Mouse (Mus musculus) midbrain, embryonic 13.5 days (tissue): ENCODE results near the gene Napsa. TPM values are rescaled to one million over a fixed set of nuclear protein-coding genes. Genes with fewer than 3 reads are reported as not detected.

Experiments used
- ATAC-seq: fragments of 200-750 bp; cut with Nextera tagmentation; 2 replicates; pipeline ENCODE4 v1.8.0; 2017; ENCODE audit warnings: mild to moderate bottlenecking, moderate TSS enrichment, moderate library complexity
- H3K27ac ChIP-seq: fragments of 300-500 bp; sonication (generic); 2 replicates; pipeline ENCODE4 v1.5.1; 2015; ENCODE audit warnings: inconsistent platforms, mild to moderate bottlenecking, moderate library complexity
- H3K27me3 ChIP-seq: fragments of 300-500 bp; sonication (generic); 2 replicates; pipeline ENCODE4 v1.6.1; 2015; ENCODE audit warnings: mild to moderate bottlenecking, inconsistent platforms
- H3K36me3 ChIP-seq: fragments of 300-500 bp; sonication (generic); 2 replicates; pipeline ENCODE4 v1.6.1; 2015; ENCODE audit warnings: mild to moderate bottlenecking, inconsistent platforms
- H3K4me1 ChIP-seq: fragments of 300-500 bp; sonication (generic); replicated peaks from 2 replicates; pipeline ENCODE4 v1.6.1; 2015; ENCODE audit warnings: inconsistent platforms
- H3K4me2 ChIP-seq: fragments of 300-500 bp; sonication (generic); replicated peaks from 2 replicates; pipeline ENCODE4 v1.6.1; 2015; ENCODE audit warnings: moderate library complexity, mild to moderate bottlenecking, inconsistent platforms
- H3K4me3 ChIP-seq: fragments of 300-500 bp; sonication (generic); replicated peaks from 2 replicates; pipeline ENCODE4 v1.5.1; 2015; ENCODE audit warnings: mild to moderate bottlenecking, inconsistent platforms
- H3K9ac ChIP-seq: fragments of 300-500 bp; sonication (generic); replicated peaks from 2 replicates; pipeline ENCODE4 v1.6.1; 2015; ENCODE audit warnings: mild to moderate bottlenecking, inconsistent platforms
- H3K9me3 ChIP-seq: fragments of 300-500 bp; sonication (generic); 2 replicates; pipeline ENCODE4 v1.6.1; 2016; ENCODE audit warnings: mild to moderate bottlenecking, inconsistent platforms
- WGBS: fragments of 180-500 bp; shearing (Covaris S2); methylation state at CpG from one replicate; pipeline ENCODE4 v1.1.7; 2015; 5-methylcytosine and 5-hydroxymethylcytosine counted together
- microRNA-seq: library from miRNA; unstranded; fragments of <30 nt; microRNA quantifications from one replicate; pipeline ENCODE4, GENCODE M21; 2016
- polyA plus RNA-seq: library from polyadenylated mRNA; unstranded; fragments of >200 nt; fragmentation: Nextera tagmentation; extraction: Ambion mirVana; gene quantifications from 2 replicates; pipeline ENCODE4 v1.2.1, GENCODE M21; 2015

Napsa gene
- polyA plus RNA-seq, 1 experiment from 2014 or later: 1.3 TPM

- no peak for ATAC-seq
- Histone ChIP-seq H3K4me3 (no peak overlapping the region), H3K4me2 (no peak overlapping the region), H3K27ac (no peak overlapping the region), H3K27me3 (peaks cover 10% of the 10 kb centered on the region; the same call in 1 of the 2 replicates), H3K4me1 (peaks cover 4% of the 10 kb centered on the region; the same call in 1 of the 2 replicates), H3K9ac (no peak overlapping the region), H3K36me3 (no peaks in the 10 kb centered on the region), H3K9me3 (peaks cover 4% of the 10 kb centered on the region)
- WGBS: 64% methylated on average over 3 of the region's 3 CpGs
Observed at GRCm38 (mm10) chr7:44624543-44624826, 52.3 kb downstream of the Napsa start.

GRCm38 (mm10) chr7:44624828-44625227 is 52.6 kb downstream of the Napsa start:
- Histone ChIP-seq H3K4me1 (peaks cover 4% of the 10 kb centered on the region; the same call in 1 of the 2 replicates), H3K9me3 (peaks cover 4% of the 10 kb centered on the region), H3K27ac (no peak overlapping the region), H3K27me3 (peaks cover 10% of the 10 kb centered on the region; the same call in 1 of the 2 replicates), H3K4me2 (no peak overlapping the region), H3K36me3 (no peaks in the 10 kb centered on the region), H3K4me3 (no peak overlapping the region), H3K9ac (no peak overlapping the region)
- ATAC-seq: no peak
- WGBS: 65% methylated on average over 14 of the region's 14 CpGs

DNA sequence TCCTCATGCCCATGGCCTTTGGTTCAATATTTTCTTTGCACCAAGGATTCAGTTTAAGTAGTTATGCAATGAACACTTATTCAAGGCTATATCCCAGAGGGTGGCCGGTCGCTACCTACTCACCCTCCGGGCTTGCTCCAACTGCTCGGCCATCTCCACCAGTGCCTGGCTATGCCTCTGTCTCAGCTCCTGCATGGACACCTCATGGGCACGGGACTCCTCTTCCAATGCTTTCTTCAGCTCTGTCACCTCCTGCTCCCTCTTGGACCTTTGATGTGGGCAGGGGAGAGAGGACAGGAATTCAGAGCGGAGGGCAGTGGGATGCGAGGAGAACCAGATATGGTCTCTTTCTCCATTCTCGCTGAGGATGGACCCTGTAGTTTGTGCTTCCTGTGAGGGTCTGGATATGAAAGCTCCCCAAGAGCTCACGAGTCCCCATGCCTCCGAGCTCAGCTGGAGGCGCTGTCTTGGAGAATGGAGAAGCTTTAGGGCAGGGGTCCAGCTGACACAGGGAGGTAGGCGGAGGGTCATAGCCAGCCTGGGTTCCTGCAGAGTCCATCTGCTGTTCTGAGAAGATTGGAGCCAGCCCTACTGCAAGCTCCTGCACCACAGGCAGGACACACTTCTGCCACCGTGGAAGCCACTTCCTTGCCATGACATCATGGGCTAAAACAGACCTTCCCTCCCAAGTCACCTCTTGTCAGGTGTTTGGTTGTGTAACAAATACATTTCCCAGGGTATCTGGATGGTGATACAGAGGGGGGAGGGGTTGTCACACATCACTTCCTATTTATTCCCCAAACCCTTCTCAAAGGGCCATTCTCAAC is 53.3 kb downstream of the Napsa start:
- H3K9ac ChIP-seq: no peak overlapping the region
- peaks cover 10% of the 10 kb centered on the region; the same call in 1 of the 2 replicates for H3K27me3 ChIP-seq
- no peak overlapping the region for H3K27ac ChIP-seq
- no peaks in the 10 kb centered on the region for H3K9me3 ChIP-seq
- no peak overlapping the region for H3K4me2 ChIP-seq
- H3K4me3 ChIP-seq: no peak overlapping the region
- no peak for ATAC-seq
- 90% methylated on average over 13 of the region's 13 CpGs for WGBS
- peaks cover 4% of the 10 kb centered on the region; the same call in 1 of the 2 replicates for H3K4me1 ChIP-seq
- H3K36me3 ChIP-seq: no peaks in the 10 kb centered on the region

- H3K9ac ChIP-seq: no peak overlapping the region
- no peak for ATAC-seq
- no peaks in the 10 kb centered on the region for H3K9me3 ChIP-seq
- H3K27me3 ChIP-seq: peaks cover 10% of the 10 kb centered on the region; the same call in 1 of the 2 replicates
- H3K4me1 ChIP-seq: peaks cover 4% of the 10 kb centered on the region; the same call in 1 of the 2 replicates
- H3K36me3 ChIP-seq: no peaks in the 10 kb centered on the region
- no peak overlapping the region for H3K4me3 ChIP-seq
- no peak overlapping the region for H3K4me2 ChIP-seq
- WGBS: 65% methylated on average over 1 of the region's 1 CpGs
- H3K27ac ChIP-seq: no peak overlapping the region
Observed at GRCm38 (mm10) chr7:44626068-44626385, 53.8 kb downstream of the Napsa start.

GRCm38 (mm10) chr7:44626966-44627365 is 54.8 kb downstream of the Napsa start:
- Histone ChIP-seq H3K4me2 (no peak overlapping the region), H3K9ac (no peak overlapping the region), H3K27ac (no peak overlapping the region), H3K4me3 (no peak overlapping the region), H3K27me3 (peaks cover 10% of the 10 kb centered on the region; the same call in 1 of the 2 replicates), H3K4me1 (peaks cover 4% of the 10 kb centered on the region; the same call in 1 of the 2 replicates), H3K36me3 (no peaks in the 10 kb centered on the region), H3K9me3 (no peaks in the 10 kb centered on the region)
- no peak for ATAC-seq
- WGBS: 83% methylated on average over 12 of the region's 13 CpGs

DNA sequence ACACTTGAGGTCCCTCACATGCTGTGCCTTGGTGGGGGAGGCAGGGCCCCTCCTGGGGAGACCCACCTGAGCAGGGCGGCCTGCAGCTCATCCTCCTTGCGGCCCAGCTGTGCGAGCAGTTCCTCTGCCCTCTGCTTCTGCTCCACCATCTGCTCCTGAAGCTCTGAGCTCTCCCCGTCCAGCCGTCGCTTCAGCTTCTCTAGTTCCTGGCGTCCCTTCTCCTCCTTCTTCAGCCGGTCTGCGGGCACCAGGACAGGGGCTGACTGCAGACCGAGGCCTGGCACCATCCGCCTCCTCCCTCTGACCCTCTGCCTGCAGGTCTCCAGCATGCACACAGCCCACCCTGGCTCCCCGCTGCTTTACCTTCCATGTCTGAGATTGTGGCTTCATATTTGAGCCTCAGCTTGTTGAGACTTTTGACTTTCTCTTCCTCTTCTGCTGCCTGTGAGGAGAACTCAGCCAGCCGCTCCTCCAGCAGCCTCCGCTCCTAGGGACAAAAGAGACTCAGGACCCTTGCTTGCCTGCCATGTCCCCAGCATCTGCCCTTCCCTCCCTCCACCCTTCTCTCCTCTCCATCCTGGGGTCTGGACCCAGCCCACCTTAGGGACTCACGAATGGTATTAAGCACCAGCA is 56.3 kb downstream of the Napsa start:
- H3K27ac ChIP-seq: no peak overlapping the region
- no peak overlapping the region for H3K9ac ChIP-seq
- H3K27me3 ChIP-seq: peaks cover 12% of the 10 kb centered on the region
- ATAC-seq: no peak
- H3K4me2 ChIP-seq: no peak overlapping the region
- no peaks in the 10 kb centered on the region for H3K36me3 ChIP-seq
- H3K4me1 ChIP-seq: peaks cover 4% of the 10 kb centered on the region; the same call in 1 of the 2 replicates
- no peak overlapping the region for H3K4me3 ChIP-seq
- no peaks in the 10 kb centered on the region for H3K9me3 ChIP-seq
- 85% methylated on average over 15 of the region's 15 CpGs for WGBS

DNA sequence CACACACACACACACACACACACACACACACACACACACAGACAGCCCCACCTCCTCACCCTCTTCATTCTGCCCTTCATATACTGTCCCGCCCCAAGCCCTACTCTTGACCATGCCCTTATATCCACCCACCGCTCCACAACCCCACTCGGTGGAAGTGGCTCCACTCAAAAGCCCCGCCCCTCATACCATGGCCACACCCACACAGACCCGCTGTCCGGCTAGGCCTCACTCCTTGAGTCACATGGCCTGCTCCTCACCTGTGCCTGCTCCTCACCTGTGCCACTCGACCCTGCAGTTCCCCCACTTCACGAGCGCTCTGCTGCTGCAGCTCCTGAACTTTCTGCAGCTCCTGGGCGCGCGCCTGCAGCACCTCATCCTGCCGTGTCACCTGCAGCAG is 58.3 kb downstream of the Napsa start:
- Histone ChIP-seq H3K9me3 (no peaks in the 10 kb centered on the region), H3K27ac (no peak overlapping the region), H3K36me3 (no peaks in the 10 kb centered on the region), H3K4me2 (no peak overlapping the region), H3K4me3 (no peak overlapping the region), H3K27me3 (peaks cover 17% of the 10 kb centered on the region), H3K4me1 (no peaks in the 10 kb centered on the region), H3K9ac (no peak overlapping the region)
- no peak for ATAC-seq
- 86% methylated on average over 13 of the region's 13 CpGs for WGBS

DNA sequence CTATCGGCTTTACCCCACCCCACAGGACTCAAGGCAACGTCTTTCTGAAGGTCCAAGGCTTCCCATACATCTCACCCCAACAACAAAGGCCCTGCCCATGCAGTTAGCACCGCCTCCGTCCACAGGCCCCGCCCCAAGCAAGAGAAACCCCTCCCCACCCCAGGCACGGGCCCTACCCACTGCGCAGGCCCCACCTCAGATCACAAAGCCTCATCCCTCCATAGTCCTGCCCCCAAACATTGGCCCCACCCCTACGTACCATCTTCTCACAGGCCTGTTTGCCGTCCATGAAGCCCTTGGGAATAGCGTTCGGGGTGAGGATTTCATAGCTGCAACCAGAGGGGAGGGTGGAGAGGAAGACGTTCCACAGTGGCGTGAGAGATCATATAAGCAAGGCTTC is 60.5 kb downstream of the Napsa start:
- WGBS: 29% methylated on average over 13 of the region's 13 CpGs
- H3K27me3 ChIP-seq: peaks cover 27% of the 10 kb centered on the region
- no peak overlapping the region for H3K9ac ChIP-seq
- no peaks in the 10 kb centered on the region for H3K4me1 ChIP-seq
- H3K36me3 ChIP-seq: no peaks in the 10 kb centered on the region
- H3K4me2 ChIP-seq: no peak overlapping the region
- H3K9me3 ChIP-seq: no peaks in the 10 kb centered on the region
- ATAC-seq: no peak
- no peak overlapping the region for H3K27ac ChIP-seq
- no peak overlapping the region for H3K4me3 ChIP-seq

DNA sequence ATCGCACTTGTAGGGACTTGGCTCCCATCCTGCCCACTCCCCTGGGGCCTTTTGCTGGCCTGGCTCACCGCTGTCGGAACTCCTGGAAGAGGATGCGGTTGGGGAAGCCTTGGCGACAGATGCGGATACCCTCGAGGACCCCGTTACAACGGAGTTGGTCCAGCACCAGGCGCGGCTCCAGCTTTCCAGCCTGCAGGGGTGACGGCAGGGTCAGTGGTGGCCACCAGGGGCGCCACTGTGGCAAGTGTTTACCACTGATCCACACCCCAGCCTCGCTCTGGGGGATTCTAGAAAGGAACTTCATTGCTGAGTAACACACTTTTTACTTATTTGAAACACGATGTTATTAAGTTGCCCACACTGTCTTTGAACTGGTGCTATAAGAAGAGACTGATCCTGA is 61.2 kb downstream of the Napsa start:
- ATAC-seq: no peak
- Histone ChIP-seq H3K4me1 (no peaks in the 10 kb centered on the region), H3K36me3 (no peaks in the 10 kb centered on the region), H3K27ac (no peak overlapping the region), H3K4me2 (no peak overlapping the region), H3K4me3 (no peak overlapping the region), H3K9ac (no peak overlapping the region), H3K27me3 (peaks cover 34% of the 10 kb centered on the region), H3K9me3 (no peaks in the 10 kb centered on the region)
- 16% methylated on average over 15 of the region's 15 CpGs for WGBS

Small RNA genes lying within 50 kb of the gene (microRNA-seq; reads per million reads assigned to microRNA genes)
- gene Mir7053: 1.4 reads per million

Other genes starting within 250 kb of the Napsa start
- 16.9 and 17.6 TPM in 2 replicates for gene Syt3, start 188.3 kb upstream of the Napsa start, polyA plus RNA-seq
- 0.70 and 1.4 TPM in 2 replicates for gene 1700008O03Rik, start 186.6 kb upstream of the Napsa start, polyA plus RNA-seq
- gene Lrrc4b, start 143.4 kb upstream of the Napsa start, polyA plus RNA-seq: 15.7 and 16.4 TPM in 2 replicates
- gene Aspdh, start 107.0 kb upstream of the Napsa start, polyA plus RNA-seq: 8.6 and 10.8 TPM in 2 replicates
- 41.6 and 44.8 TPM in 2 replicates for gene Josd2, start 104.4 kb upstream of the Napsa start, polyA plus RNA-seq
- gene Emc10, start 75.9 kb upstream of the Napsa start, polyA plus RNA-seq: 118 and 129 TPM in 2 replicates
- gene Fam71e1, start 75.8 kb upstream of the Napsa start, polyA plus RNA-seq: 43.0 and 46.1 TPM in 2 replicates
- gene Mybpc2, start 47.7 kb upstream of the Napsa start, polyA plus RNA-seq: 0.16 and 0.23 TPM in 2 replicates
- not detected in 2 replicates for gene Spib, start 40.3 kb upstream of the Napsa start, polyA plus RNA-seq
- gene Pold1, start 23.5 kb upstream of the Napsa start, polyA plus RNA-seq: 38.7 and 40.1 TPM in 2 replicates
- gene Nr1h2, start 18.4 kb upstream of the Napsa start, polyA plus RNA-seq: 71.3 and 74.9 TPM in 2 replicates
- gene Kcnc3, start 18.3 kb downstream of the Napsa start, polyA plus RNA-seq: 3.7 and 4.4 TPM in 2 replicates
- 0.84 and 1.2 TPM in 2 replicates for gene Myh14, start 98.5 kb downstream of the Napsa start, polyA plus RNA-seq
- not detected in 2 replicates for gene Izumo2, start 136.4 kb downstream of the Napsa start, polyA plus RNA-seq
- gene Vrk3, start 176.0 kb downstream of the Napsa start, polyA plus RNA-seq: 33.9 and 35.2 TPM in 2 replicates
- 1.2 and 1.4 TPM in 2 replicates for gene Zfp473, start 178.7 kb downstream of the Napsa start, polyA plus RNA-seq
- gene Nup62, start 243.7 kb downstream of the Napsa start, polyA plus RNA-seq: 55.7 and 61.3 TPM in 2 replicates
- gene Il4i1, start 244.0 kb downstream of the Napsa start, polyA plus RNA-seq: 2.0 and 2.1 TPM in 2 replicates
- 3.8 and 5.4 TPM in 2 replicates for gene Atf5, start 244.3 kb downstream of the Napsa start, polyA plus RNA-seq